Mouse (Mus musculus) heart, embryonic 15.5 days (tissue): ENCODE measurements around the gene Scap. TPM values are rescaled to one million over a fixed set of nuclear protein-coding genes. Genes with fewer than 3 reads are reported as not detected.

Experiments
- ATAC-seq: fragments of 200-750 bp; cut with Nextera tagmentation; replicated peaks from 2 replicates; pipeline ENCODE4 v1.8.0; 2017; ENCODE audit warnings: low read depth, moderate TSS enrichment; ENCODE audit not compliant: insufficient number of reproducible peaks, insufficient read depth, low FRiP score
- H3K27ac ChIP-seq: fragments of 300-500 bp; sonication (generic); 2 replicates; pipeline ENCODE4 v1.5.1; 2015; ENCODE audit warnings: mild to moderate bottlenecking, inconsistent platforms
- H3K27me3 ChIP-seq: fragments of 300-500 bp; sonication (generic); 2 replicates; pipeline ENCODE4 v1.6.1; 2015; ENCODE audit warnings: inconsistent platforms
- H3K36me3 ChIP-seq: fragments of 300-500 bp; sonication (generic); 2 replicates; pipeline ENCODE4 v1.6.1; 2015; ENCODE audit warnings: mild to moderate bottlenecking, inconsistent platforms
- H3K4me1 ChIP-seq: fragments of 300-500 bp; sonication (generic); replicated peaks from 2 replicates; pipeline ENCODE4 v1.6.1; 2015; ENCODE audit warnings: inconsistent platforms
- H3K4me2 ChIP-seq: fragments of 300-500 bp; sonication (generic); 2 replicates; pipeline ENCODE4 v1.6.1; 2015; ENCODE audit warnings: inconsistent platforms, mild to moderate bottlenecking, moderate library complexity
- H3K4me3 ChIP-seq: fragments of 300-500 bp; sonication (generic); 2 replicates; pipeline ENCODE4 v1.5.1; 2015; ENCODE audit warnings: mild to moderate bottlenecking, inconsistent platforms
- H3K9ac ChIP-seq: fragments of 300-500 bp; sonication (generic); 2 replicates; pipeline ENCODE4 v1.6.1; 2015; ENCODE audit warnings: mild to moderate bottlenecking, inconsistent platforms
- H3K9me3 ChIP-seq: fragments of 300-500 bp; sonication (generic); replicated peaks from 2 replicates; pipeline ENCODE4 v1.6.1; 2016; ENCODE audit warnings: inconsistent platforms
- WGBS: fragments of 180-500 bp; shearing (Covaris S2); methylation state at CpG from one replicate; pipeline ENCODE4 v1.1.7; 2015; ENCODE audit warnings: mixed read lengths; 5-methylcytosine and 5-hydroxymethylcytosine counted together
- polyA plus RNA-seq: library from polyadenylated mRNA; unstranded; fragments of >200 nt; fragmentation: Nextera tagmentation; extraction: Ambion mirVana; gene quantifications from 2 replicates; pipeline ENCODE4 v1.2.1, GENCODE M21; 2015

Gene Scap
- polyA plus RNA-seq, 1 experiment from 2014 or later = 17.5 TPM

- H3K9ac ChIP-seq = no peak within 1 kb of the TSS
- H3K27me3 ChIP-seq = no peaks in the 10 kb centered on the region
- ATAC-seq = no peak
- no peak within 1 kb of the TSS for H3K27ac ChIP-seq
- H3K36me3 ChIP-seq = no peaks in the 10 kb centered on the region
- WGBS = 88% methylated on average over 12 of the region's 12 CpGs
- H3K4me2 ChIP-seq = no peak within 1 kb of the TSS
- H3K9me3 ChIP-seq = no peaks in the 10 kb centered on the region
- H3K4me3 ChIP-seq = no peak within 1 kb of the TSS
- H3K4me1 ChIP-seq = no peaks in the 10 kb centered on the region
Measured at GRCm38 (mm10) chr9:110419511-110420112, 86.5 kb downstream of the Scap start, which contains the start of gene Ngp. Gene Ngp (plus strand): TSS chr9:110419747.

GRCm38 (mm10) chr9:110431241-110431640 lies 98.2 kb downstream of the Scap start:
- Histone ChIP-seq H3K4me2 (no peak overlapping the region), H3K27me3 (no peaks in the 10 kb centered on the region), H3K4me1 (no peaks in the 10 kb centered on the region), H3K9ac (no peak overlapping the region), H3K36me3 (peaks cover 25% of the 10 kb centered on the region), H3K4me3 (no peak overlapping the region), H3K9me3 (no peaks in the 10 kb centered on the region), H3K27ac (no peak overlapping the region)
- 59% methylated on average over 8 of the region's 8 CpGs for WGBS
- ATAC-seq = no peak

- peaks cover 27% of the 10 kb centered on the region for H3K36me3 ChIP-seq
- WGBS = 88% methylated on average over 2 of the region's 2 CpGs
Measured at GRCm38 (mm10) chr9:110433045-110433444, 100.0 kb downstream of the Scap start.

More at GRCm38 (mm10) chr9:110433045-110433444, 100.0 kb downstream of the Scap start:
- no peak overlapping the region for H3K9ac ChIP-seq
- no peak overlapping the region for H3K4me2 ChIP-seq
- no peaks in the 10 kb centered on the region for H3K27me3 ChIP-seq
- H3K4me3 ChIP-seq = no peak overlapping the region
- H3K27ac ChIP-seq = no peak overlapping the region
- no peak for ATAC-seq
- H3K9me3 ChIP-seq = no peaks in the 10 kb centered on the region
- H3K4me1 ChIP-seq = no peaks in the 10 kb centered on the region

Other genes with a start within 250 kb of the Scap start
- 56.6 and 70.7 TPM in 2 replicates for gene Smarcc1, start 215.6 kb upstream of the Scap start, polyA plus RNA-seq
- 83.5 and 92.4 TPM in 2 replicates for gene Dhx30, start 215.5 kb upstream of the Scap start, polyA plus RNA-seq
- gene Cspg5, start 89.5 kb upstream of the Scap start, polyA plus RNA-seq = 2.0 and 2.6 TPM in 2 replicates
- 11.7 and 14.3 TPM in 2 replicates for gene Elp6, start 28.1 kb upstream of the Scap start, polyA plus RNA-seq
- 9.8 and 13.9 TPM in 2 replicates for gene Ptpn23, start 74.9 kb downstream of the Scap start, polyA plus RNA-seq
- 4.1 and 5.4 TPM in 2 replicates for gene Ngp, start 86.5 kb downstream of the Scap start, polyA plus RNA-seq
- 7.3 and 9.0 TPM in 2 replicates for gene Klhl18, start 143.4 kb downstream of the Scap start, polyA plus RNA-seq
- gene Kif9, start 143.7 kb downstream of the Scap start, polyA plus RNA-seq = 0.52 and 0.99 TPM in 2 replicates
- 19.7 and 20.8 TPM in 2 replicates for gene Setd2, start 199.3 kb downstream of the Scap start, polyA plus RNA-seq